ENCODE assay signal across 11 mouse cellular contexts in genomic region chr17:49043806-49044640, GRCm38 (mm10).
DNase-seq lines count a peak whose midpoint lies in the region; ATAC-seq lines count a peak whose summit lies in the region.
"Had no signal": no experiment of that assay in that cellular context is flagged by ENCODE, and none has a peak within 500 bp of the region (broad histone marks: within the 10 kb centered on the region; RNA-seq: fewer than 3 reads in every experiment).

No protein-coding gene starts in this region.

- H3K27me3 ChIP-seq in forebrain, embryonic 14.5 days (replicated peaks; ENCODE audit: control insufficient read depth, insufficient read depth, low read length), result no peaks in the 10 kb centered on the region
- H3K27me3 ChIP-seq in midbrain, embryonic 11.5 days (ENCODE audit: control insufficient read depth, insufficient read depth, low read length), result no peaks in the 10 kb centered on the region
- no peaks in the 10 kb centered on the region for H3K27me3 ChIP-seq in liver, embryonic 12.5 days (replicated peaks)
- H3K27me3 ChIP-seq: megakaryocyte, embryonic 14.5 days; Patski had no signal

- 0 out of 2 replicates have a peak overlapping the region, but pooled peaks have one; percentile 5 for H3K4me2 ChIP-seq in forebrain, embryonic 14.5 days (ENCODE audit: low read length)
- 0 out of 2 replicates have a peak overlapping the region, but pooled peaks have one; percentile 1 for H3K4me2 ChIP-seq in midbrain, embryonic 11.5 days
- H3K4me2 ChIP-seq in liver, embryonic 12.5 days, result no peak overlapping the region

- no peak overlapping the region for H3K4me3 ChIP-seq in forebrain, embryonic 14.5 days (ENCODE audit: low read depth, low read length)
- no peak overlapping the region for H3K4me3 ChIP-seq in midbrain, embryonic 11.5 days (ENCODE audit: low read depth, low read length)
- H3K4me3 ChIP-seq in liver, embryonic 12.5 days, result no peak overlapping the region
- H3K4me3 ChIP-seq: megakaryocyte, embryonic 14.5 days had no signal

- WGBS in forebrain, embryonic 14.5 days, result 2% methylated on average over 11 of the region's 11 CpGs
- WGBS in midbrain, embryonic 11.5 days, result 23% methylated on average over 11 of the region's 11 CpGs
- WGBS in liver, embryonic 12.5 days (ENCODE audit: insufficient replicate concordance), result 23% methylated on average over 11 of the region's 11 CpGs

- ATAC-seq in cerebellum, adult (ENCODE audit: insufficient number of reproducible peaks, low FRiP score, low TSS enrichment), result no peak
- peak; percentile 94 for ATAC-seq in forebrain, embryonic 14.5 days
- peak; percentile 89 for ATAC-seq in midbrain, embryonic 11.5 days (ENCODE audit: low FRiP score)
- no peak for ATAC-seq in liver, embryonic 12.5 days
- ATAC-seq: Patski had no signal

- no peaks in the 10 kb centered on the region for H3K36me3 ChIP-seq in forebrain, embryonic 14.5 days (ENCODE audit: control insufficient read depth, insufficient read depth, low read length)
- H3K36me3 ChIP-seq in midbrain, embryonic 11.5 days (ENCODE audit: control insufficient read depth, insufficient read depth, low read length), result no peaks in the 10 kb centered on the region
- no peaks in the 10 kb centered on the region for H3K36me3 ChIP-seq in liver, embryonic 12.5 days

- H3K4me1 ChIP-seq in forebrain, embryonic 14.5 days (ENCODE audit: control insufficient read depth, insufficient read depth, low read length), result peaks cover 17% of the 10 kb centered on the region
- H3K4me1 ChIP-seq in midbrain, embryonic 11.5 days (ENCODE audit: control insufficient read depth, insufficient read depth, low read length), result peaks cover 9% of the 10 kb centered on the region
- no peaks in the 10 kb centered on the region for H3K4me1 ChIP-seq in liver, embryonic 12.5 days
- H3K4me1 ChIP-seq: megakaryocyte, embryonic 14.5 days had no signal

- H3K9me3 ChIP-seq in forebrain, embryonic 14.5 days (replicated peaks; ENCODE audit: control insufficient read depth, low read length), result no peaks in the 10 kb centered on the region
- no peaks in the 10 kb centered on the region for H3K9me3 ChIP-seq in midbrain, embryonic 11.5 days (ENCODE audit: control insufficient read depth, low read length)
- no peaks in the 10 kb centered on the region for H3K9me3 ChIP-seq in liver, embryonic 12.5 days (replicated peaks)

- no peak overlapping the region for H3K9ac ChIP-seq in forebrain, embryonic 14.5 days (ENCODE audit: low read length)
- no peak overlapping the region for H3K9ac ChIP-seq in midbrain, embryonic 11.5 days (ENCODE audit: low read length)
- no peak overlapping the region for H3K9ac ChIP-seq in liver, embryonic 12.5 days

- DNase-seq in cerebellum, postnatal 10 days, result peak; percentile 36 to 37
- DNase-seq in ES-CJ7 (ENCODE audit: low read depth, low spot score), result peak; percentile 52
- peak; percentile 93 for DNase-seq in forebrain, embryonic 14.5 days (ENCODE audit: low spot score)
- DNase-seq in midbrain, embryonic 11.5 days (ENCODE audit: low spot score, missing footprints), result peak; percentile 86
- DNase-seq in thymus, postnatal 4 days, result no peak
- no peak for DNase-seq in spleen, postnatal 14 days (ENCODE audit: low spot score in 2 of 2)
- DNase-seq: left cerebral cortex, postnatal 4 days had no signal

- peak overlapping the region; percentile 67 for H3K27ac ChIP-seq in forebrain, embryonic 14.5 days (ENCODE audit: low read depth, low read length)
- H3K27ac ChIP-seq in midbrain, embryonic 11.5 days (ENCODE audit: low read depth, low read length), result no peak overlapping the region; the same call in 1 of the 2 replicates
- H3K27ac ChIP-seq in liver, embryonic 12.5 days, result no peak overlapping the region

Comparison
In these comparisons a context has a peak if more than half of its experiments do, and no peak if none do; other contexts are left out.
1. DNase-seq: peak in cerebellum, postnatal 10 days (2 of 2), ES-CJ7 (single experiment), forebrain, embryonic 14.5 days (single experiment) and midbrain, embryonic 11.5 days (single experiment); none in thymus, postnatal 4 days (single experiment) and spleen, postnatal 14 days (0 of 2).
2. ATAC-seq: peak in forebrain, embryonic 14.5 days (single experiment) and midbrain, embryonic 11.5 days (single experiment); none in cerebellum, adult (single experiment) and liver, embryonic 12.5 days (single experiment).